Mouse (Mus musculus) thymus, adult 2 months (tissue): ENCODE measurements around the gene Kcnh4.

Experiments used
- CTCF ChIP-seq: fragments of 200-500 bp; IDR thresholded peaks from 2 replicates; pipeline ENCODE4 v1.5.1; 2012; ENCODE audit warnings: mild to moderate bottlenecking, control low read depth, low read length, moderate library complexity, borderline replicate concordance; ENCODE audit not compliant: control insufficient read depth, poor library complexity, insufficient read depth; ENCODE audit errors: extremely low read depth
- POLR2A ChIP-seq: fragments of 200-500 bp; IDR thresholded peaks from 2 replicates; pipeline ENCODE4 v1.6.1; 2012; ENCODE audit warnings: mild to moderate bottlenecking, low read length, control low read depth, moderate library complexity; ENCODE audit not compliant: control insufficient read depth, poor library complexity, insufficient read depth; ENCODE audit errors: extremely low read depth

DNA sequence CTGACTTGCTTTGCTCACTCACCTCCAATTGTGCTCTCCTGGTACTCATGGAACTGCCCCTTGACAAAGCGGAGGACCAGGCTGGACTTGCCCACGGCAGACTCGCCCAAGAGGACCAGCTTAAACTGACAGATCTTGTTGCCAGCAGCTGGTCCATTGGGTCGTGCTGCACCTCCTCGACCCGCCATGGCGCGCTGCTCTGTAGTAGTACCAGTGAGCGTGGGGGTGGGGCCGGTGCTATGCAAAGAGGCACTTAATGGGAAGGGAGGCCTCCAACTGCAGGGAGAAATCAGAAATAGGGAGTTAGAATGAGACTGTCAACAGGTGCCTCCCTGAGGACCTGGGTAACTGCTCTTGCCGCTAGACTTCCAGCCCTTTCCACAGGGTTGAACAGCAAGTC lies 39.8 kb downstream of the Kcnh4 start:
- TF ChIP-seq CTCF, result no peak
- no peak for TF ChIP-seq POLR2A
